Mouse (Mus musculus): ENCODE results near the gene Dppa1.
A peak's percentile ranks its signal among the peaks of the same experiment; 100 is the strongest.

GRCm38 (mm10) chr11:46665599-46666522 lies 36.8 kb upstream of the Dppa1 start:
- TF ChIP-seq POLR2A (IDR thresholded peaks at IDR 0.05; ENCODE audit: control insufficient read depth, low read depth, low read length), result no peak
- TF ChIP-seq CTCF (IDR thresholded peaks at IDR 0.05; ENCODE audit: control insufficient read depth, insufficient read depth, insufficient replicate concordance, low read depth, low read length), result peak; percentile 20; the same call in 1 of the 2 replicates

All from testis, adult 2 months (tissue).